Mouse (Mus musculus): ENCODE measurements around the gene Fam171b. TPM values are rescaled to one million over a fixed set of nuclear protein-coding genes. Genes with fewer than 3 reads are reported as not detected.

Gene Fam171b
- polyA plus RNA-seq, 1 experiment from 2014 or later: 18.5 TPM

DNA sequence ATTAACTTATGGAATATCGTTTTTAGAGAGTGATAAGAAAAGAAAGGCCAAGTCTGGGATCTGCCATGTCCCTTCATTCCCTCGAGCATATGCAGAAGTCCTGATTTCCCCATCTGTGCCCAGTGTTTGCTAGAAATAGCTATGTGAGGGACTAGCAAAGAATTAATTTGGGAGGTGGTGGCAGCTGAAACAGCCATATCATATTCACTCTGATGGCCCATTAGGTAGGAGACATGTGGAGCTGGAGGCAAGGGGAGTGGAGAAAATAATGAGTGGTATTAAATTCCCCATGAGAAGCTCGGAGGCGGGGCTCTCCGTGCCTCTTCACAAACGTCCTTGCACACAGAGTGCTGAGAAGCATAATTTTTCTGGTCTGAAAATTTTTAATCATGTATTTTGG is 3.7 kb downstream of the Fam171b start:
- 71% methylated on average over 6 of the region's 6 CpGs for WGBS

DNA sequence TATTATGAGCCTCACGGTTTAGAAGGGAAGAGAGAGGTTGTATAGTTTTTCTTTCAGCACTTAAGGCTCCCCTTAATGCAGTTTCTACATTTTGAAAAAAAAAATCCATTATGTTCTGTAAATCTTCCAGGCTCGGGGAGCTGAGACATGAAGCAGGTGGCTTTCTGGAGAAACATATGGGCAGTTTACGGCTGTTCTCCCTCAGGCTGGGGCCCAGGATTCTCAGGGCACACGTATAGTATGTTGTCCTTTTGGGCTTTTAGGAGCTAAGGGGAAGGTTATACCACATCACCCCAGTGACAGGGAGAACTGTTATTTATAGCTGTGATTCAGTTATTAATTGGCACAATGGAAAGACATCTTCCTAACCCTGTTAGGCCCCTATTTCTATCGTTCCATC is 12.7 kb downstream of the Fam171b start:
- DNase-seq (ENCODE audit: low spot score): no peak
- H3K36me3 ChIP-seq (replicated peaks): no peaks in the 10 kb centered on the region
- no peak overlapping the region for H3K4me3 ChIP-seq
- H3K27ac ChIP-seq (replicated peaks): no peak overlapping the region
- no peaks in the 10 kb centered on the region for H3K4me1 ChIP-seq
- H3K27me3 ChIP-seq (replicated peaks; ENCODE audit: low read depth, poor library complexity, severe bottlenecking): no peaks in the 10 kb centered on the region
- H3K9me3 ChIP-seq: no peaks in the 10 kb centered on the region
- WGBS: 79% methylated on average over 5 of the region's 5 CpGs

More for the DNA sequence above, 3.7 kb downstream of the Fam171b start:
- peaks cover 16% of the 10 kb centered on the region for H3K27me3 ChIP-seq (replicated peaks; ENCODE audit: low read depth, poor library complexity, severe bottlenecking)
- peaks cover 16% of the 10 kb centered on the region for H3K4me1 ChIP-seq
- no peak for DNase-seq (ENCODE audit: low spot score)
- no peak overlapping the region for H3K27ac ChIP-seq (replicated peaks)
- H3K36me3 ChIP-seq (replicated peaks): no peaks in the 10 kb centered on the region
- H3K9me3 ChIP-seq: no peaks in the 10 kb centered on the region
- no peak overlapping the region for H3K4me3 ChIP-seq

DNA sequence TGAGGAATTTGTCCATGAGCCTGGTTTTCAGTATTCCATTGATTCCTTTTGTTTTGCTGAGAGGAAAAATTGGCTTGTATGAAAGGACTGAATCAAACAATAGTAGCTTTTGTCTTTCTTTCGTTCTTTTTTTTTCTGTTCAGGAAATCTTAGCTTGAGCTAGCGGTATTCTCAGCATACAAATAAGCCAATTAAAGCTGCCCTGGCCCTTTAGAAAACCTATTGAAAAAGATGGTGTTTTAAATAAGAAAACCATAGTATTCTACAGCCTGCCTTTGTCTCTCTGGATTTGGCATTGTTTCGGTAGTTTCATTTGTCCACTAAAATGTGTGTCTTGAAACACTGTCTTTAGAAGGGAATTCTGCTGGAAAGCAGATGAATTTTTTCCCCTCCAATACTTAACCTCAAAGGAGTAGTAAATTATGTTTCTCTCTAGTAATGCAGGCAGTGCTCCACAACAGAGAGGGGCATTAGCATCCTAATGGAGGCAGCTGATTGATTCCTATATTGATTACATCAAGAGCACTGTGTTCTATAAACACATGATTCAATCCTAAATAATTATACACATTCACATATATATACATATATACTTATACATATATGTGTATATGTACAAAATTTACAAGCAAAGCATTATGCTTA is 16.6 kb downstream of the Fam171b start:
- Histone ChIP-seq H3K4me1 (0 out of 2 replicates have a peak, but pooled peaks cover 2% of the 10 kb centered on the region), H3K27me3 (replicated peaks; ENCODE audit: low read depth, poor library complexity, severe bottlenecking) (no peaks in the 10 kb centered on the region), H3K4me3 (no peak overlapping the region), H3K36me3 (replicated peaks) (no peaks in the 10 kb centered on the region), H3K9me3 (no peaks in the 10 kb centered on the region), H3K27ac (replicated peaks) (no peak overlapping the region)
- no peak for DNase-seq (ENCODE audit: low spot score)
- WGBS: 46% methylated on average over 3 of the region's 3 CpGs

DNA sequence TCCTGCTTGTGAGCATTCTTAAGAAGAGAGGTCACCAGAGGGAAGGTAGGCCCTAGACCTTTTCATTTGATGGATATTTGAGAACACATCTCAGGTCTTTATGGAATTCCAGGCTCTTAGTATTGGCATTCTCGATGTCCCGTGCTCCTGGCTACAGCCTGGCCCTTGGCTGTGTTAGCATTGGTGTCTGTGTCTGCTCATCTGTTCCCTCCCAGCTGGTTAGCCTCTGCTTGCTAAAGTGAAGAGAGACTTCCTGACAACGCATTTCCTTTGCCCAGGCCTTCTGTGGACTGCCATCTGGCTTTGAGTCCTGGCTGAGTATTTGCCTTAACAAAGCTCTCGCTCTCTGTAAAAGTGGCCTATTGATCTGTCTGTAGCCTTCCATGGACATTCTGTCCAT is 20.5 kb downstream of the Fam171b start:
- Histone ChIP-seq H3K9me3 (no peaks in the 10 kb centered on the region), H3K4me1 (0 out of 2 replicates have a peak, but pooled peaks cover 2% of the 10 kb centered on the region), H3K4me3 (no peak overlapping the region), H3K36me3 (replicated peaks) (no peaks in the 10 kb centered on the region), H3K27me3 (replicated peaks; ENCODE audit: low read depth, poor library complexity, severe bottlenecking) (no peaks in the 10 kb centered on the region), H3K27ac (replicated peaks) (no peak overlapping the region)
- 82% methylated on average over 4 of the region's 4 CpGs for WGBS
- DNase-seq (ENCODE audit: low spot score): no peak

DNA sequence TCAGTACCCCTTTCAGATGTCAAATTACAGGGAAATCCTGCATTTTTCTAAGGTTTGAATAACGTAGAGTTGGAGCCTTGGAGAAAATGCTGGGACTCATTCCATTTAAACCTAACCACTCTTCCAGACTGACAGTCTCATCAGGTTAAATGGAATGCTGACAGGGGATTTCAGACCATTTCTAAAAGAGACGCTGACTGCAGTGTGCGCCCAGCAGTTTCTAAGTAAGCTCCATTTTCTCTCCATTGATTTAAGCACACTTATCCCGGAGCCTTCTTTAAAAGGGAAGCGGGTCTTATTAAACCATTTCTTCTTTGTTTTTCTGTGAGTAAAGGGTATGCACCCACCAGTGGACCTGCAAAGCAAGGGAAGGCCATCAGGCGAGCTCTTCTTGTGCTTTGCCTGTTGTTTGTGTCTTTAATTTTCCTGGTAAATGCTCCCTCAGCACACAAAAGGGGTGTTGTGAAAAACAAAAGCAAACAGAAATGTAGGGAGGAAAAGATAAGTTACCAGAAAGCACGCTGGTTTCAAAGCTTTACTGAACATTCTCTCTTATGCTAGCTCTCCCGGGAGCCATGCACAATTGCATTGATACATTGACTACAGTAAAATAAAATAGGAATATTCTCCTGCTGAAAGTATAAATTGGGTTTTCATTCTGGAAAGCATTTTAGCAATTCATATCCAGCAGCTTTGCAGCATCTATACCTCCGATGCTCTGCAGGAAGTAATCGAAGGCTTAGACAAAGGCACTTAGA is 23.1 kb downstream of the Fam171b start:
- no peak overlapping the region for H3K27ac ChIP-seq (replicated peaks)
- no peak overlapping the region for H3K4me3 ChIP-seq
- no peaks in the 10 kb centered on the region for H3K9me3 ChIP-seq
- DNase-seq (ENCODE audit: low spot score): no peak
- no peaks in the 10 kb centered on the region for H3K27me3 ChIP-seq (replicated peaks; ENCODE audit: low read depth, poor library complexity, severe bottlenecking)
- H3K36me3 ChIP-seq (replicated peaks): no peaks in the 10 kb centered on the region
- 0 out of 2 replicates have a peak, but pooled peaks cover 2% of the 10 kb centered on the region for H3K4me1 ChIP-seq
- 68% methylated on average over 10 of the region's 10 CpGs for WGBS

DNA sequence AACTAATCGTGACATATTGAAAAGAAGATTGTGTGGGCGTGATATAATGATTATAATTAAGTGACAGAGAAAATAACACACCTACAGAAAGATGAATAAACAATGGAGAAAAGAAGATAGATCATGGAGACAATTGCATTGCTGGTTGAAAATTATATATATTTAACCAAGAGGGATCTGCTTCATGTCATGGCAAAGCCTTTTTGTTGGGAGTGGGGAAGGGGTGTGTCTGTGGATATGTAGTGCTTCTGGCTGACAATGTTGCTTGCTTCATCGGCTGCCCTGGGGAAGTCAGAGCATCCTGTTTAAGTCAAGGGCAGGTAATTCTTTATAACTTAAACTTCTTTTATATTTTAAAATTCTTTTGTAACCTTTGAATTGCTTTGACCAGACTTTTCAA is 36.1 kb downstream of the Fam171b start:
- Histone ChIP-seq H3K4me1 (peaks cover 2% of the 10 kb centered on the region; the same call in 1 of the 2 replicates), H3K4me3 (no peak overlapping the region), H3K27ac (replicated peaks) (no peak overlapping the region), H3K9me3 (no peaks in the 10 kb centered on the region), H3K27me3 (replicated peaks; ENCODE audit: low read depth, poor library complexity, severe bottlenecking) (no peaks in the 10 kb centered on the region), H3K36me3 (replicated peaks) (peaks cover 4% of the 10 kb centered on the region; the same call in 1 of the 2 replicates)
- WGBS: 87% methylated on average over 3 of the region's 3 CpGs
- DNase-seq (ENCODE audit: low spot score): no peak

DNA sequence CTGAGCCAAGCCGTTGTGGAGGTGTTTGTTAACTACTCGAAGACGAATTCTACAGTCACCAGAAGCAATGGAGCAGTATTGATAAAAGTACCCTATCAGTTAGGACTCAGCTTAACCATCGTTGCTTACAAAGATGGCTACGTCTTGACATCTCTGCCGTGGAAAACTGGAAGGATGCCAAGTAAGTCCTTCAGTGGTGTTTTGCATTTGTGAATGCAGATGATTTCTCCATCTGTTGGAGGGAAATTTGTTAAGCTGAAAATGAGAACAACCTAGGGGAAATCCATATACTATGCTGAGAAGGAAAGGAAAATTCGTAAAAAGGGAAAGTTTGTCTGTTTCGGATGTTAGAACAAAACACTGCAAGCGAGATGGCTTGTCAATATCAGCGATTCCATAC is 41.0 kb downstream of the Fam171b start:
- Histone ChIP-seq H3K4me1 (peaks cover 6% of the 10 kb centered on the region), H3K27ac (replicated peaks) (no peak overlapping the region), H3K27me3 (replicated peaks; ENCODE audit: low read depth, poor library complexity, severe bottlenecking) (no peaks in the 10 kb centered on the region), H3K4me3 (no peak overlapping the region), H3K9me3 (no peaks in the 10 kb centered on the region), H3K36me3 (replicated peaks) (peaks cover 6% of the 10 kb centered on the region; the same call in 1 of the 2 replicates)
- 90% methylated on average over 10 of the region's 10 CpGs for WGBS
- DNase-seq (ENCODE audit: low spot score): no peak

DNA sequence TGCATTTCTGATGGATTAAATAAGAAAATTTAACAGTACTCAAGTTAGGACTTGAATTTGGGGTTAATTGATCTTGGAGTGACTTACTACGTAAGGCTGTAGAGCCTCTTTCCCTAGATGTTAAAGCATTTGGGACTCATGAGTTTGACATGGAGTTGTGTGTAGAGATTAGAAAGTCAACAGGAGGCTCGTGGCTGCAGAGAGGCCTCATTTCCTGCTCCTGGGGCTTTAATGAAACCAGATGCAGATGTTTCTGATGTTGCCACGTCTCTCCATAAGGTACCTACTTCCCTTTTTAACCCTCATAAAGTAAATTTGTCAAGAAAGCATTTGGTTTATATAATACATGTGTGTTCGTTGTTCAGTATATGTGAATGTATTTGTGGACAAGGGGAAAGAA is 43.8 kb downstream of the Fam171b start:
- peaks cover 6% of the 10 kb centered on the region for H3K4me1 ChIP-seq
- H3K36me3 ChIP-seq (replicated peaks): peaks cover 10% of the 10 kb centered on the region; the same call in 1 of the 2 replicates
- no peak overlapping the region for H3K4me3 ChIP-seq
- H3K27ac ChIP-seq (replicated peaks): no peak overlapping the region
- WGBS: 53% methylated on average over 4 of the region's 4 CpGs
- no peaks in the 10 kb centered on the region for H3K27me3 ChIP-seq (replicated peaks; ENCODE audit: low read depth, poor library complexity, severe bottlenecking)
- no peaks in the 10 kb centered on the region for H3K9me3 ChIP-seq
- no peak for DNase-seq (ENCODE audit: low spot score)

DNA sequence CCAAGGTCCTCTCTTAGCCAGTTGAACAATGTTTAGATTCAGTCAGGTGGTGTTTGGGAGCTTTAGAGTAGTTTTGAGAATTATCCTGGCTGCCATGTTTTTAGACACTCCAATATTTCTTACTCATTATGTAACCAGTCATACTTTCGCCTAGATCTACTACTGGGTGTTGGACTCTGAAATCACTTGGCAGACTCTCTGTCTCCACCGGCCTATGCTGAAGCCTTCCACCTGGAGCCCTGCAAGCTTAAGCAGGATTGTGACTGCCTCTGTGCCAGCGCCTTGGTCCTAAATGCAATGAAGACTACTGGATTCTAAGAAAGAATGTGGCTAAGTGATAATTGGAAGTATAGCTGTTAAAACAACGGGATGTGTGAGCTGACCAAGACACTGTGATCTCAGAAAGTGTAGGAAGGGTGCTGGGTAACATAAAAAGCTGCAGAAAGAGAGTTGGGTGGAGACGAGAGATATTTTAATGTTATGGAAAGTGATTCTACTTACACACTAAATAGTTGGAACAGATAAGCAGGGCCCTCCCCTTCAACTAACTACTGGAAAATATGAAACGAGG is 71.5 kb downstream of the Fam171b start:
- H3K27me3 ChIP-seq (replicated peaks; ENCODE audit: low read depth, poor library complexity, severe bottlenecking): no peaks in the 10 kb centered on the region
- no peak for DNase-seq (ENCODE audit: low spot score)
- no peak overlapping the region for H3K27ac ChIP-seq (replicated peaks)
- H3K36me3 ChIP-seq (replicated peaks): peaks cover 15% of the 10 kb centered on the region
- H3K4me1 ChIP-seq: no peaks in the 10 kb centered on the region
- H3K9me3 ChIP-seq: no peaks in the 10 kb centered on the region
- WGBS: 89% methylated on average over 6 of the region's 6 CpGs
- no peak overlapping the region for H3K4me3 ChIP-seq

DNA sequence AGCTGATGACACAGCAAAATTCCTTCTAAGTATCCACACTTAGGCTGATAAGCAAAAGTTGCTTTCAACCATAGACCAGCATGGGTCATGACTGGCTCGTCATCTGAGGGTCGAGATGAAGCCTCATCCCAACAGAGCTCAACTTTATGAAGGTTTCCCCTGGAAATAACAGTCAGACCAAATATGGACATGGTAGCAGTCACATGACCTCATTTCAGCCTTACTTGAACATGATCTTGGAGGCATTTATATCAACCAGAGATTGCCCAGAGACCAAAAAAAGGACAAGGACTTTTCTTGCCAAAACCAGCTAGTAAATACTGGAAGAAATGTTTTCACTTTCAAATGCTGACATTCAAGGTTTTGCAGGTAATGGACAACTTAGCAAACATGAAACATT is 81.3 kb downstream of the Fam171b start:
- H3K4me3 ChIP-seq: no peak overlapping the region
- no peak for DNase-seq (ENCODE audit: low spot score)
- H3K27ac ChIP-seq (replicated peaks): no peak overlapping the region
- H3K4me1 ChIP-seq: no peaks in the 10 kb centered on the region
- no peaks in the 10 kb centered on the region for H3K36me3 ChIP-seq (replicated peaks)
- WGBS: 91% methylated on average over 2 of the region's 2 CpGs
- H3K9me3 ChIP-seq: no peaks in the 10 kb centered on the region
- H3K27me3 ChIP-seq (replicated peaks; ENCODE audit: low read depth, poor library complexity, severe bottlenecking): no peaks in the 10 kb centered on the region

DNA sequence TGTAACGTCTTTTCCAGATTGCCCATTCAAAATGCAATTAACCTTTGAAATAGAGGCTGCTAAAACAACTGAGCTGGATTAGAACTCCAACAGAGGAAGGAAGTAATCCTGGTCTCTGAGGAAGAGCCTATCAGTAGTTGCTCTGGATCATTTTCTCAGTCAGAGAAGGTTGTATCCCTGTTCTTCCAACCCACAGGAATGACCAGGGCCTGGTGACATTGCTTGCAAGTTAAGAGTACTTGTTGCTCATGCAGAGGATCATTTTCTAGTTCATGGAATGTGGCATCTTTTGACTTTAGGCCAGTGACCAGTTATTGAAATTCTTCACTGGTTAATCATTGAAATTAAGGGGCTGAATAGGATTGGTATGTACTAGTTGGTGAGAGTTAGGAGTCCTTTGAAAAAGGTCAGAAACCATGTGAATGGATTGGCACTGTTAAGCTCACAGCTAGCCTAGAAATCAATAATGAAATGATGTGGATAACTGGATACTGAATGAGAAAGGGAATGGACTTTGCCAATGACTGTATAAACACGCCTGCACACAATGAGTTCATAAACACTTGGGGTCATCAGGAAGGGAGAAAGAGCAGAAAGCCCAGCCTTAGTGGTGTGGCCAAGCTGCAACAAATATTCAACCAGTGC is 89.6 kb downstream of the Fam171b start:
- Histone ChIP-seq H3K4me1 (no peaks in the 10 kb centered on the region), H3K27me3 (replicated peaks; ENCODE audit: low read depth, poor library complexity, severe bottlenecking) (no peaks in the 10 kb centered on the region), H3K27ac (replicated peaks) (no peak overlapping the region), H3K36me3 (replicated peaks) (no peaks in the 10 kb centered on the region), H3K9me3 (no peaks in the 10 kb centered on the region), H3K4me3 (no peak overlapping the region)
- DNase-seq (ENCODE audit: low spot score): no peak
- WGBS: 78% methylated on average over 2 of the region's 2 CpGs

DNA sequence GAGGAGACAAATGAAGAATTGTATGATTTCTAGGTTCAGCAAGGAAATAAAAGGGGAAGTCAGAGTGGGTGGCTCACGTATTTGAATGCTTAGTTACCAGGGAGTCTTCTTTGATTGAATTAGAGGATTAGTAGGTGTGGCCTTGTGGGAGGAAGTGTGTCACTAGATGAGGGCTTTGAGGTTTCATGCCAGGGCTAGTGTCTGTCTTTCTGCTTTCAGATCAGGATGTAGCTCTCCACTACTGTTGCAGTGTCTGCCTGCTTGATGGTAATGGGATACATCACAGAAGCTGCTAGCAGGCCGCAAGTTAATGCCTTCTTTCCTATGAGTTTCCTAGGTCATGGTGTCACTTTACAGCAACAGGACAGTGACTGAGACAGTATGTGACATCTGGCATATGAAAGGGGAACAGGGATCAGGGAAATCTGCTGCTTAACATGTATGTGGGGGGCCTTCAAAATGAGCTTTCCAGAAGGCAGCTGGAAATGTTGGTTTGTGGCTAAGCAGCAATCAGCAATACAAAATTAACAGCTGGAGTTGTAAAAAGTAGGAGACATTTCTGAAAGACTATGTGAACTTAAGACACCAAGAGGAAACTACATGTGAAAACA is 117.1 kb downstream of the Fam171b start:
- no peak for DNase-seq (ENCODE audit: low spot score)
- Histone ChIP-seq H3K9me3 (no peaks in the 10 kb centered on the region), H3K36me3 (replicated peaks) (no peaks in the 10 kb centered on the region), H3K4me3 (no peak overlapping the region), H3K27me3 (replicated peaks; ENCODE audit: low read depth, poor library complexity, severe bottlenecking) (no peaks in the 10 kb centered on the region), H3K4me1 (peaks cover 6% of the 10 kb centered on the region; the same call in 1 of the 2 replicates), H3K27ac (replicated peaks) (no peak overlapping the region)
- WGBS: 37% methylated on average over 2 of the region's 2 CpGs
